Mouse (Mus musculus): ENCODE results near the gene Ermp1.

- TF ChIP-seq TCF12 (IDR thresholded peaks at IDR 0.05; ENCODE audit: insufficient read depth, poor library complexity, severe bottlenecking) = no peak
- TF ChIP-seq MAX (IDR thresholded peaks at IDR 0.05; ENCODE audit: low read depth) = no peak
- TF ChIP-seq REST (IDR thresholded peaks at IDR 0.05; ENCODE audit: insufficient read depth, insufficient read length) = no peak
- TF ChIP-seq POLR2A (IDR thresholded peaks at IDR 0.05; ENCODE audit: insufficient read length, low read depth) = peak; percentile 96
Observed at GRCm38 (mm10) chr19:29647651-29648549, at the start of gene Ermp1.

All from myocyte (in vitro differentiated cells).